Mouse (Mus musculus): Measurements from ENCODE around the gene Defa20.
"Not testable (repeated sequence)": the region's sequence is repeated elsewhere in the genome, so short reads cannot be mapped to it uniquely, and the experiment has no call there.

Gene Defa20

DNA sequence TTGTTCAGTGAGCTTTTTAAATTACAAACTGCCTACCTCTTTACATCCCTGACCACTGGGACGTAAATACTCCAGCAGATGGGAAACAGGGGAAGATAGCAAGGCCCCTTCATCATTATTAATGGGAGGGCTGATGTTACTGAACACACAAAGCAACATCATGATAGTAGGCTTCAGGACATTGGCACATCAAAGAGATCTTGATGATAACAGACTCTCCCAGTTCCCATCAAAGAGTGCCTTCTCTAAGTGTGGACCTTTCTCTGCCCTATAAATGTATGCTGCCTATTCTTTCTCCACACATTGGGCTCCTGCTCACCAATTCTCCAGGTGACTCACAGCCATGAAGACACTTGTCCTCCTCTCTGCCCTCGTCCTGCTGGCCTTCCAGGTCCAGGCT lies at the start of gene Defa20:
Defa20 (plus strand) TSS at position 301 of the 400 bp plus-strand sequence.
- DNase-seq (ENCODE audit: low read depth, low spot score): not testable (repeated sequence)

DNA sequence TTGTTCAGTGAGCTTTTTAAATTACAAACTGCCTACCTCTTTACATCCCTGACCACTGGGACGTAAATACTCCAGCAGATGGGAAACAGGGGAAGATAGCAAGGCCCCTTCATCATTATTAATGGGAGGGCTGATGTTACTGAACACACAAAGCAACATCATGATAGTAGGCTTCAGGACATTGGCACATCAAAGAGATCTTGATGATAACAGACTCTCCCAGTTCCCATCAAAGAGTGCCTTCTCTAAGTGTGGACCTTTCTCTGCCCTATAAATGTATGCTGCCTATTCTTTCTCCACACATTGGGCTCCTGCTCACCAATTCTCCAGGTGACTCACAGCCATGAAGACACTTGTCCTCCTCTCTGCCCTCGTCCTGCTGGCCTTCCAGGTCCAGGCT lies 19.7 kb downstream of the Defa20 start, which contains the start of gene Defa32:
Defa32 (plus strand) TSS at position 301 of the 400 bp plus-strand sequence.
- DNase-seq (ENCODE audit: low read depth, low spot score): not testable (repeated sequence)
